Mouse (Mus musculus) heart, embryonic 12.5 days (tissue): ENCODE measurements around the gene Abcc12. TPM values are rescaled to one million over a fixed set of nuclear protein-coding genes. Genes with fewer than 3 reads are reported as not detected.
A peak's percentile ranks its signal among the peaks of the same experiment; 100 is the strongest.

Experiments
- ATAC-seq: fragments of 200-750 bp; cut with Nextera tagmentation; 2 replicates; pipeline ENCODE4 v1.8.0; 2017; ENCODE audit warnings: moderate TSS enrichment, moderate library complexity; ENCODE audit not compliant: insufficient number of reproducible peaks, low FRiP score
- H3K27ac ChIP-seq: fragments of 300-500 bp; sonication (generic); 2 replicates; pipeline ENCODE4 v1.5.1; 2016; ENCODE audit warnings: mild to moderate bottlenecking, moderate library complexity; ENCODE audit not compliant: poor library complexity, severe bottlenecking
- H3K27me3 ChIP-seq: fragments of 300-500 bp; sonication (generic); replicated peaks from 2 replicates; pipeline ENCODE4 v1.6.1; 2016; ENCODE audit warnings: mild to moderate bottlenecking, moderate library complexity
- H3K36me3 ChIP-seq: fragments of 300-500 bp; sonication (generic); 2 replicates; pipeline ENCODE4 v1.6.1; 2016; ENCODE audit warnings: mild to moderate bottlenecking, moderate library complexity
- H3K4me1 ChIP-seq: fragments of 300-500 bp; sonication (generic); replicated peaks from 2 replicates; pipeline ENCODE4 v1.6.1; 2016; ENCODE audit warnings: mild to moderate bottlenecking
- H3K4me2 ChIP-seq: fragments of 300-500 bp; sonication (generic); 2 replicates; pipeline ENCODE4 v1.6.1; 2016; ENCODE audit warnings: mild to moderate bottlenecking, moderate library complexity
- H3K4me3 ChIP-seq: fragments of 300-500 bp; sonication (generic); 2 replicates; pipeline ENCODE4 v1.5.1; 2016; ENCODE audit warnings: mild to moderate bottlenecking
- H3K9ac ChIP-seq: fragments of 300-500 bp; sonication (generic); 2 replicates; pipeline ENCODE4 v1.6.1; 2016; ENCODE audit warnings: mild to moderate bottlenecking, moderate library complexity
- H3K9me3 ChIP-seq: fragments of 300-500 bp; sonication (generic); replicated peaks from 2 replicates; pipeline ENCODE4 v1.6.1; 2016; ENCODE audit warnings: mild to moderate bottlenecking, moderate library complexity
- WGBS: fragments of 180-500 bp; shearing (Covaris S2); methylation state at CpG from one replicate; pipeline ENCODE4 v1.1.7; 2016; 5-methylcytosine and 5-hydroxymethylcytosine counted together
- polyA plus RNA-seq: library from polyadenylated mRNA; unstranded; fragments of >200 nt; fragmentation: Nextera tagmentation; extraction: Ambion mirVana; gene quantifications from 2 replicates; pipeline ENCODE4 v1.2.1, GENCODE M21; 2016

Gene Abcc12
- polyA plus RNA-seq, 1 experiment from 2014 or later = not detected

DNA sequence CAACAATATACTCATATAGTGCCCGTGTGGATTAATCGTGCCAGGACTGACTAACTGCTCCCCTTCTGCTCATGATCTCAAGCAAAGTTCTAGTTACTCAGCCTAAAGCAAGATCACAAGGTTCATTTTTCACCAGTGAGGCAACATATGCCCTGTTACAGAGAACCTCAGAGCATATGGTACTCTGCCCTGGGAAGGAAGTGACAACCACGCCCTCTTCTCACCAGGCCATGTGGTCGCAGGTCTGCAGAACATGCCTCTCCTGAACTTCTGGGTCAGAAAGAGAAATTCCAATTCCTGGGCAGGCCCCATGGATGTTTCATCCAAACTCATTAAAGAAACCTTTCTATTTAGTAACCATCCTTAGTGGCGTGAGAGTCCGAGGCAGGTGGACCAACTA lies 39.6 kb downstream of the Abcc12 start:
- Histone ChIP-seq H3K9me3 (no peaks in the 10 kb centered on the region), H3K9ac (no peak overlapping the region), H3K4me2 (no peak overlapping the region), H3K27me3 (peaks cover 6% of the 10 kb centered on the region), H3K27ac (no peak overlapping the region), H3K4me3 (no peak overlapping the region), H3K4me1 (no peaks in the 10 kb centered on the region), H3K36me3 (no peaks in the 10 kb centered on the region)
- no peak for ATAC-seq
- 79% methylated on average over 6 of the region's 6 CpGs for WGBS

DNA sequence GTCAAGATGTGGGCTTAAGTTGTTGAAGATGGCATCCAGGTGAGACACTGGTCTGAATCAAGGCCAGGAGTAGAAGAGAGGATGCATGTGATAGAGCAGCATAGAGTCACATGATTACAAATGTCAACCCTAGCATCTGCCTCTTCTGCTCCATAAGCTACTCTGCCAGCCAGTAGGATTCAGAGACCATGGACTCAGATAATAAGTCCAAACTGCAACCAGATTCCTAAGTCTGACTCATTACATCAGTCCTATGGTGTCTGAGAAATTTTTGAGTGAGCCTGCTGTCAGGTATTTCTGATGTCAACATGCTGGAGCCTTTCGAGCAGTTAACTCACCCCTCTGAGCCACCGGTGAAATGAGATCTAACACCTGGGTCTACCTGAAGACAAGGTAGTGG lies 40.1 kb downstream of the Abcc12 start:
- no peak overlapping the region for H3K4me3 ChIP-seq
- H3K9ac ChIP-seq = no peak overlapping the region
- ATAC-seq = no peak
- no peak overlapping the region for H3K4me2 ChIP-seq
- WGBS = 81% methylated on average over 2 of the region's 2 CpGs
- no peaks in the 10 kb centered on the region for H3K36me3 ChIP-seq
- H3K4me1 ChIP-seq = no peaks in the 10 kb centered on the region
- no peaks in the 10 kb centered on the region for H3K9me3 ChIP-seq
- H3K27me3 ChIP-seq = peaks cover 6% of the 10 kb centered on the region
- no peak overlapping the region for H3K27ac ChIP-seq

GRCm38 (mm10) chr8:86536663-86536987 lies 43.9 kb downstream of the Abcc12 start:
- Histone ChIP-seq H3K27me3 (peaks cover 6% of the 10 kb centered on the region), H3K36me3 (no peaks in the 10 kb centered on the region), H3K9ac (no peak overlapping the region), H3K4me1 (no peaks in the 10 kb centered on the region), H3K27ac (no peak overlapping the region), H3K4me2 (no peak overlapping the region), H3K4me3 (no peak overlapping the region), H3K9me3 (no peaks in the 10 kb centered on the region)
- peak; percentile 33; the same call in 1 of the 2 replicates for ATAC-seq
- 68% methylated on average over 3 of the region's 3 CpGs for WGBS

DNA sequence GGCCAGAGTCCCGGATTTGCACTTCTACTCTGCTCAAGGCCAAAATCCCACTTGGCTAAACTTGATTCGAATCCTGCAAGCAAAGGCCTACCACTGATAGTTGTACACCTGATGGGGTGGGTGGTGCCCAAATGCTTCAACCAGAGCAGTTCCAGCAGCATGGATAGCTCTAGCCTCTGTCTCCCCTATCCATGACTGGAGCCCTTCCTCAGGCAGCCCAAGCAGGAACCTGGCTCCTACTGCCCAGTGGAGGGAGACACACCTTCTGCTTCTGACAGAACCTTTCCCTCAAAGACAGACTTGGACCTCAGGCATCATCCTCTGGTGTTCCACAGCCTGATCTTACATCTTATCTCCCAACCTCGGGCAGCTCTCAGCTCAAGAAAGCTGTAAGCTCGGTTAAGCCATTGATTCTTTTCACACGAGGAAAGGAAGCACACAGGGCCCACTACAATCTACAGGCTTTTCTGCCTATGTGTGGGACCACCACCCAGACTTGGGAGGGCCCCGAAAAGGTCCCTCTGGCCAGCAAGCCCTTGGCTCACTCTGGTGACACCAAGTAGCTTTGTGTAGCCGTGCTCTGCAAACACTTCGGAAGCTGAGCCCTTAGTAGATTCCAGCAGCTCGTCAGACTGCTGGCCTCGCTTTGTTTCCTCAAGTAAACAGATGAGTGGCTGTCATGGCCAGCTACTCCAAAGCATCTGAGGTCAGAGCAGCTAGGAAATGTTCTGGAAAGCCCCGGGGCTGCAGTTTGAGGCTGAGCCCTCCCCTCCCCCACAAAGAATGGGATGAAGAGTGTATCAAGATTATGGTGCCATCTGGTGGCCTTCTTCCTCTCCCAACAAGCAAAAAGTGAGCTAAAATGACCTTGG lies 44.5 kb downstream of the Abcc12 start:
- no peak overlapping the region for H3K4me3 ChIP-seq
- H3K27ac ChIP-seq = no peak overlapping the region
- H3K36me3 ChIP-seq = no peaks in the 10 kb centered on the region
- 0 out of 2 replicates have a peak, but pooled peaks have one; percentile 51 for ATAC-seq
- no peaks in the 10 kb centered on the region for H3K4me1 ChIP-seq
- 44% methylated on average over 11 of the region's 11 CpGs for WGBS
- H3K9ac ChIP-seq = no peak overlapping the region
- H3K4me2 ChIP-seq = peak overlapping the region; percentile 33
- no peaks in the 10 kb centered on the region for H3K9me3 ChIP-seq
- peaks cover 6% of the 10 kb centered on the region for H3K27me3 ChIP-seq

DNA sequence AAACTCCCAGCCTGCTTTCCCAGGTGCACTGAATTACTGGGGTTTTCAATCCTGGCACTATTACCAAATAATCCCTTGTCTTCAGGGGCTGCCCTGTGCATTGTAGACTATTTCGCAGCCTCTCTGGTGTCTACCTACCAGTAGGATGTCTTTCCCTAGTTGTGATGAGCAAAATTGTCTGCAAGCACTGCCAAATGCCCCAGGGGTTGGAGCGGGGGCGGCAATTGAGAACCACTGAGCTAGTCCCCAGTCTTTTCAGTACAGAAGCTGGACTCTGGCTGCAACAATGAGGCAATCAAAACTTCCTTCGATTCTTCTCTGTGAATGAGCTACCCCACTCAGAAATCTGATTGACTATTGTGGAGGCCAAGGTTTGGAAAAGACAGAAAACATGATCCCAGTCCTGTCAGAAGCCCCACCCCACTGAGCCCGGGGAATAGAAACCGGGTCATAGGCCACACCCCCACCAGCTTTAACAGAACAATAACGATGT lies 45.4 kb downstream of the Abcc12 start:
- H3K36me3 ChIP-seq = no peaks in the 10 kb centered on the region
- ATAC-seq = no peak
- no peak overlapping the region for H3K4me3 ChIP-seq
- 72% methylated on average over 7 of the region's 7 CpGs for WGBS
- no peak overlapping the region for H3K4me2 ChIP-seq
- H3K4me1 ChIP-seq = no peaks in the 10 kb centered on the region
- no peak overlapping the region for H3K9ac ChIP-seq
- H3K27me3 ChIP-seq = peaks cover 6% of the 10 kb centered on the region
- no peaks in the 10 kb centered on the region for H3K9me3 ChIP-seq
- H3K27ac ChIP-seq = no peak overlapping the region

DNA sequence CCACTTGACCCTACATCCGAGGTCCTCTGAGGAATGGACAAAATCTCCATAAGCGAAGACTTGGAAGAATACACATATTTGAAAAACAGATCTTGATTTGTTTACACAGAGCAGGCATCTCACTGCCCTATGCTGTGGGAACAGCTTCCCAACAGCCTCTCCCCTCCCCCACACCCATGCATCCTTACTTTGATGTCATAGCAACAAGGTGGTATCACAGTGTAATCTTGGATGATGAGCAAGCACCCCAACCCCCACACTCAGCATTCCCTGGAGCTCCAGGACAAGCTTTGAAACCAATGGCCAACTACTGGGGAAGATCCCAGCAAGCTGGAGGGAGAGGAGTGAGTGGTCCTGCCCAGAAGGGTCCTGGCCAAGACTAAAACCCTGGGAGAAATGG lies 50.8 kb downstream of the Abcc12 start:
- H3K9ac ChIP-seq = no peak overlapping the region
- H3K27me3 ChIP-seq = no peaks in the 10 kb centered on the region
- no peaks in the 10 kb centered on the region for H3K9me3 ChIP-seq
- ATAC-seq = no peak
- H3K4me1 ChIP-seq = no peaks in the 10 kb centered on the region
- no peaks in the 10 kb centered on the region for H3K36me3 ChIP-seq
- WGBS = 56% methylated on average over 2 of the region's 2 CpGs
- H3K27ac ChIP-seq = no peak overlapping the region
- H3K4me2 ChIP-seq = no peak overlapping the region
- no peak overlapping the region for H3K4me3 ChIP-seq

GRCm38 (mm10) chr8:86527336-86528029 lies 53.0 kb downstream of the Abcc12 start:
- Histone ChIP-seq H3K9ac (no peak overlapping the region), H3K4me3 (no peak overlapping the region), H3K27ac (no peak overlapping the region), H3K9me3 (no peaks in the 10 kb centered on the region), H3K4me1 (no peaks in the 10 kb centered on the region), H3K36me3 (no peaks in the 10 kb centered on the region), H3K27me3 (no peaks in the 10 kb centered on the region), H3K4me2 (no peak overlapping the region)
- ATAC-seq = no peak
- WGBS = 78% methylated on average over 19 of the region's 19 CpGs

DNA sequence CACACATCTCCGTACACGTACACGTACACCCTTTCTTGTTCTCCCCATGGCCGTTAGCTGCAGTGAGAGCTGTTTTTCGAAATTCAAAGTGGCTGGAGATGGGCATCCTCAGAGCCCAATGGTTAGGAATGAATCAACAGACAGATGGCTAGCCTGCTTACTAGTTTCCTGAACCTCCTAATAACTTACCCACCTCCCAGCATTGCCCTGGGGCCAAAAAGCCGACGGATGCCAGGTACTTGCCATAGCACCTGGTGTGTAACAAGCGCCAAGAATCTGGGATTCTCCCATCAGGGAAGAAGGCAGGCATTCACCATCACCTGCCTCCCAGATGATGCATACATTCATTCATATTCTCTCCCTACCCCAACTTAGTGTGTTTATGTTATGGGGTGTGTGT lies 53.7 kb downstream of the Abcc12 start:
- H3K9me3 ChIP-seq = no peaks in the 10 kb centered on the region
- H3K36me3 ChIP-seq = no peaks in the 10 kb centered on the region
- ATAC-seq = no peak
- WGBS = 89% methylated on average over 8 of the region's 8 CpGs
- no peak overlapping the region for H3K4me3 ChIP-seq
- H3K4me2 ChIP-seq = no peak overlapping the region
- H3K4me1 ChIP-seq = no peaks in the 10 kb centered on the region
- no peak overlapping the region for H3K9ac ChIP-seq
- H3K27me3 ChIP-seq = no peaks in the 10 kb centered on the region
- no peak overlapping the region for H3K27ac ChIP-seq

- Histone ChIP-seq H3K27me3 (no peaks in the 10 kb centered on the region), H3K4me3 (no peak overlapping the region), H3K4me1 (no peaks in the 10 kb centered on the region), H3K4me2 (no peak overlapping the region), H3K27ac (no peak overlapping the region), H3K9me3 (0 out of 2 replicates have a peak, but pooled peaks cover 5% of the 10 kb centered on the region), H3K36me3 (no peaks in the 10 kb centered on the region), H3K9ac (no peak overlapping the region)
- 71% methylated on average over 1 of the region's 1 CpGs for WGBS
- no peak for ATAC-seq
These were observed 66.3 kb downstream of the Abcc12 start for GRCm38 (mm10) chr8:86514203-86514602.

- H3K36me3 ChIP-seq = no peaks in the 10 kb centered on the region
- WGBS = 51% methylated on average over 5 of the region's 5 CpGs
- H3K9ac ChIP-seq = no peak overlapping the region
- H3K4me2 ChIP-seq = no peak overlapping the region
- ATAC-seq = no peak
- no peak overlapping the region for H3K4me3 ChIP-seq
- no peak overlapping the region for H3K27ac ChIP-seq
- H3K27me3 ChIP-seq = no peaks in the 10 kb centered on the region
- H3K9me3 ChIP-seq = 0 out of 2 replicates have a peak, but pooled peaks cover 5% of the 10 kb centered on the region
- no peaks in the 10 kb centered on the region for H3K4me1 ChIP-seq
These were observed 67.6 kb downstream of the Abcc12 start for GRCm38 (mm10) chr8:86512886-86513285.

GRCm38 (mm10) chr8:86512131-86512792 lies 68.2 kb downstream of the Abcc12 start:
- H3K4me2 ChIP-seq = no peak overlapping the region
- no peak overlapping the region for H3K9ac ChIP-seq
- H3K9me3 ChIP-seq = 0 out of 2 replicates have a peak, but pooled peaks cover 5% of the 10 kb centered on the region
- H3K36me3 ChIP-seq = no peaks in the 10 kb centered on the region
- no peaks in the 10 kb centered on the region for H3K4me1 ChIP-seq
- H3K27me3 ChIP-seq = no peaks in the 10 kb centered on the region
- no peak for ATAC-seq
- H3K4me3 ChIP-seq = no peak overlapping the region
- 41% methylated on average over 10 of the region's 10 CpGs for WGBS
- no peak overlapping the region for H3K27ac ChIP-seq
